Mouse (Mus musculus) gastrocnemius, postnatal 14 days (tissue): ENCODE measurements around the gene Rnf26. TPM values are rescaled to one million over a fixed set of nuclear protein-coding genes. Genes with fewer than 3 reads are reported as not detected.

Experiments
- DNase-seq: peaks from one replicate; pipeline ENCODE4 v3.0.0; 2021; ENCODE audit warnings: mixed read lengths
- intact Hi-C: fragments of 180-260 bp; cut with DNase I; formaldehyde crosslinking; loops from one replicate; pipeline ENCODE4 v1.15.1; 2025; ENCODE audit warnings: low total_unique reads
- total RNA-seq, 2 experiments: library from RNA; stranded (reverse); gene quantifications; 2 replicates each; pipeline ENCODE4 v1.2.3; 2021

Rnf26 gene
- total RNA-seq, 2 experiments from 2014 or later = 6.4 to 8.4 TPM

DNA sequence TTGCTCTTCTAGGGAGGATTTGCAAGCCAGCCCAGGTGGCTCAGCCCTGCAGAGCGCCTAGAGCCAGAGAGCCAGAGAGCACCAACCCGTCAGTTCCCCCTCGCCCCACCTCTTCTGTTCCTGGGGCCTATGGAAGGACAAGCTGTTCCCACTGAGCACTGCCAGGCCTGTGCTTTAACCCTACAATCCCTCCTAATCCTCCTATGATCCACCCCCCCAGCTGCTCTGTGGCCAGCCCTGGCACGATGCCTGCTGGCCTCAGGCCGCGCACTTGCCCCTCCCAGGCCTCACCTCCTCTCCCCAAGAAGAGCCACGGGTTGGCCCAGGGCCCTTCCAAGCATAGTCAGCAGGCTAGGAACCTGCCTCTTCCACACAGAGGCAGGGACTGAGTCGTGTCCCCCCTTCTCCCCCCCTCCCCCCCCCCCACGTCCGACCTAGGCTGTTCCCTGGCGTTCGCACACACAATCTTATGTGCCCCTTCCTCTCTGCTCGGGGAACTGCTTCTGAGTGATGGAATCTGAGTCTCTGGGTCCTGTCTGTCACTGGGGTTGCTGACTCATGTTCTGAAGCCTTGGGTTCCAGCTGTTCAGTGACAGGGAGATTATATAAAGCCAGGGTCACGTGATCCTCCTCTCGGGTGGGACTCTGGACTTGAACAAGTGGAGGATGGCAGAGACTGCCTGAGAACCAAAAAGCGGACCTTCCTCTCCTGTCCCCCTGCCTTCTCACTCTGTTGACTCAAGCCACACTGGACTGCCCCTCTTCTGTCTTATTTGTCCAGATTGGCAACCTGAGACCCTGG is 34.2 kb downstream of the Rnf26 start:
- intact Hi-C loops = no loop called here
- DNase-seq = peak; percentile 89

DNA sequence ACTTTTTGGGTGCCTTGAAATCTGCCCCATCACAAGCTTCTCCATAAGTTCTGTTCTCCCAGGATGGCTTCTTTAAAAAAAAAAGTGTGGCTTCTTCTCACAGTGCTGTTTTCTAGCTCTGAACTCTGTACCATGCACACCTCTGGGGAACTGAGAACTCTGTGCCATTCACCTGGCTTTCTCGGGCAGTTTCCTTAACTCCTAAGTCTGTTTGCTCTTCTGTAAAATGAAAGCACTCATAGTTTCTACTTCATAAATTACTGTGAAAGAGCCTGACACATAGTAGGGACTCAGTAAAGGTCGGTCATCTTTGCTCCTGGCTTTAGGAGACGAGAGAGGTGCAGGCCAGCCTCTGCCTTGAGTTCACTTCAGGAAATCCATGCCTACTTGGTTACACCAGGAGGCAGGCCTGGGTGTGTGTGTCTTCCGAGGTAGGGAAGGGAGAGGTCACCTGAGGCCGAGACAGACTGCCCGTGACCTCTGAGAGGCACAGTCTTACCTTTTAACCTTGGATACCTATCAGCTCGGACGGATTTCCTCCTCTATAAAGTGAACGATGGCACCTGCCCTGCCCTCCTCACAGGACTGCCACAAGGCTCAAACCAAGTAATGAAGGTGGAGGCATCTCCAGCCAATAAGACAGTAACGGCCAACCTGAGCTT is 35.0 kb downstream of the Rnf26 start:
- intact Hi-C loops = no loop called here
- no peak for DNase-seq

GRCm38 (mm10) chr9:44077266-44077910 is 35.9 kb downstream of the Rnf26 start:
- intact Hi-C loops = no loop called here
- DNase-seq = no peak

DNA sequence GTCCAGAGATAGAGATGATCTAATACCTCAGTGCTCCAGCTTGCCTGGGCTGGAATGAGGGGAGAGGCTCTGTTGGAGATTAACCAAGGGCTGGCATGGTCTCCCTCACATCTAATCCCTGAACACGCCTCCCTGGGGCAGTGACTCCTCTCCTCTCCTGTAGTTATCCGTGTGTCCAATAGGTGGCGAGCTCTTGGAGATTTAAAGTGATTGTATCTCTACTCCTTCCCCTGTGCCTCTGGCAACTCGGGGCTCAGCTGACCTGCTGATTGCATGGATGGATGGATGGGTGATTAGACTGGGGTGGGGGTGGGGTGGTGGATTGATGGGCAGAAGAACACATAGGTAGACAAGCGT is 36.6 kb downstream of the Rnf26 start:
- DNase-seq = peak; percentile 86
- intact Hi-C loops = no loop called here

- no peak for DNase-seq
- intact Hi-C loops = no loop called here
These were observed 37.1 kb downstream of the Rnf26 start for GRCm38 (mm10) chr9:44075996-44076763.

DNA sequence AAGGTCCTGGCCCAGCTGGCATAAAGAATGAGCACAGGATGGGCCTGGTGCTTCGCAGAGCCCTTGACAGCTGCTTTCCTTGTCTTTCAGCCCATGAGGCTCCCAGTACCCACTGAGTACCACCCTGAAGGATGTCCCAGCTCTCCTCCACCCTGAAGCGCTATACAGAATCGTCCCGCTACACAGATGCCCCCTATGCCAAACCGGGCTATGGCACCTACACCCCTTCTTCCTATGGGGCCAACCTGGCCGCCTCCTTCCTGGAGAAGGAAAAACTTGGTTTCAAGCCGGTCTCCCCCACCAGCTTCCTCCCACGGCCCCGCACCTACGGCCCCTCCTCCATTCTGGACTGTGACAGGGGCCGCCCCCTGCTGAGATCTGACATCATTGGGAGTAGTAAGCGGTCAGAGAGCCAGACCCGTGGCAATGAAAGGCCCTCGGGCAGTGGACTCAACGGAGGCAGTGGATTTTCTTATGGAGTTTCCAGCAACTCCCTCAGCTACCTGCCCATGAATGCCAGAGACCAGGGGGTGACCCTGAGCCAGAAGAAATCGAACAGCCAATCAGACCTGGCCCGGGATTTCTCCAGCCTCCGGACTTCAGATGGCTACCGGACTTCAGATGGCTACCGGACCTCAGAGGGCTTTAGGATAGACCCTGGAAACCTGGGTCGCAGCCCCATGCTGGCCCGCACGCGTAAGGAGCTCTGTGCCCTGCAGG is 37.9 kb downstream of the Rnf26 start:
- intact Hi-C loops = no loop called here
- no peak for DNase-seq

DNA sequence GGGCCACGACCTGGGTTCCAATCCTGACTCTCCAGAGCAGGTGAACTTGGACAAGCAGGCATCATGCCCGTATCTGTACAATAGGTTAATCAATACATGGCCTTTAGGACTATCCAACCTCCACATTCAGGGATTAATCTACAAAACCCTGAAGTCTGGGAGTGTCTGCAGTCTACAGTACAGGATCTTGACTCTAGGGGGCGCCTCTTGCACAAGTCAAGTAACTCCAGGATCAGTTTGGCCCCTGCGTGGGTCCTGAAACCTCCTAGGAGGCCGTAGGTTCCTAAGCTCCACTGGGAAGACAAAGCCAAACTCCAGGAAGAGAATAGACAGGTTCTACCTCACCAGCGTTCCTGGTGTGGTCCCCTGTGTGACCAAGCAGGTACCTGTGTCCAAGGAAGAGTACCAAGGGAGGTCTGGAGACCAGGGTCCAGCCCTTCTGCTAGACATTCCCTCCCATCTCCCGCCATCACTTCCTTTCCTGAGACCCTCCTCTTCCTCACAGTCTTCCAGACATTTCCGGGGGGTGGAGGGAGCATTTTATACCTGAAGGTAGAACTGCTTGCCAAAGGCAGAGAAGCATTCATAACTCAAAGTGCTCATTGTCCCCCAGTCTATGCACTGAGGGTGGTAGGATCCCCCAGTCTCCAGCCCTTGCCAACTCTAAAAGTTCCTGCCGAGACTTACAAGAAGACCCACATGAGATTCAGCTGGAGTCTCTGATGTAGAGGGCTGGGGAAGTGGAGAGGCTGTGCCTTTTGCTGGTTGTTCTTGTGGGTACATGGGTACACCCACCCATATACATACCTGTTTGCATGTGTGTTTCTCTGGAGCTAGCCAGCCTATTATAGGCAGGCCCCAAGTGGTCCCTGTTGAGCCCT is 38.7 kb downstream of the Rnf26 start:
- no peak for DNase-seq
- intact Hi-C loops = no loop called here

GRCm38 (mm10) chr9:44073115-44073514 is 40.2 kb downstream of the Rnf26 start:
- intact Hi-C loops = no loop called here
- DNase-seq = no peak

DNA sequence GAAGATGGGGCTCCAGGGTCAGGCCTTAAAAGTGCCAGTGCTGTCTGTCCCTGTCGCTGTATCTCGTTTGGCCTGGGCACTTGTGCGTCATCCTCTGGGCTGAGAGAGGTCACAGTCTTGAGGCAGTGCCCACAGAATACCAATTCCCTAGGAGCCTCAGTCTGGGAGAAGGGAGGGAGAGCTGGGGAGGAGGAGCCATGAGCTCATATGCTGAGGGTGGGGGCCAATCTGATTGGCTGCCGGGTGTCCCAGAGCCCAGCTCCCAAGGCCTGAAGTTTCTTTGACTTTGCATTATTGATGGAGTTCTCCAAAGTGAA is 40.8 kb downstream of the Rnf26 start:
- DNase-seq = peak; percentile 63
- intact Hi-C loops = no loop called here

GRCm38 (mm10) chr9:44071914-44072598 is 41.3 kb downstream of the Rnf26 start:
- intact Hi-C loops = no loop called here
- no peak for DNase-seq

GRCm38 (mm10) chr9:44070844-44071231 is 42.5 kb downstream of the Rnf26 start:
- intact Hi-C loops = no loop called here
- DNase-seq = no peak

- no peak for DNase-seq
- intact Hi-C loops = no loop called here
These were observed 43.0 kb downstream of the Rnf26 start for GRCm38 (mm10) chr9:44070113-44070843.

- no peak for DNase-seq
- intact Hi-C loops = no loop called here
These were observed 44.1 kb downstream of the Rnf26 start for GRCm38 (mm10) chr9:44069252-44069651.

DNA sequence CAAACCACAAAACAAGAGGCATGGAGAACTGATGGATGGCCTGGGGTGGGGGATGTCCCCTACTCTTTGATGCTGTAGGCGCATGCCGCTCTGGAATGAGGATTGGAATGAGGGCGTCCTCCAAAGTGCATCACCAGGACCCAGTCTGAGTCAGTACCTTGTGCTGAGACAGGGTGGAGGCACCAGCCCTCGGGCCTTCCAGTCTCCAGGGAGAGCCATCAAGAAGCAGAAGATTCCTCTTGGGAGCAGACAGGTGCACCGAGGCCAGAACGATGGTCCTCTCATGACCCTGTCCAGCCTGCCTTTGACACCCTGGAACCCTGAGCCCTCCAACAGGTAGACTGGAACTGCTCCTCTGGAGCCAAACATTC is 45.4 kb downstream of the Rnf26 start:
- intact Hi-C loops = no loop called here
- DNase-seq = no peak

GRCm38 (mm10) chr9:44067241-44067959 is 45.9 kb downstream of the Rnf26 start:
- intact Hi-C loops = no loop called here
- DNase-seq = no peak

DNA sequence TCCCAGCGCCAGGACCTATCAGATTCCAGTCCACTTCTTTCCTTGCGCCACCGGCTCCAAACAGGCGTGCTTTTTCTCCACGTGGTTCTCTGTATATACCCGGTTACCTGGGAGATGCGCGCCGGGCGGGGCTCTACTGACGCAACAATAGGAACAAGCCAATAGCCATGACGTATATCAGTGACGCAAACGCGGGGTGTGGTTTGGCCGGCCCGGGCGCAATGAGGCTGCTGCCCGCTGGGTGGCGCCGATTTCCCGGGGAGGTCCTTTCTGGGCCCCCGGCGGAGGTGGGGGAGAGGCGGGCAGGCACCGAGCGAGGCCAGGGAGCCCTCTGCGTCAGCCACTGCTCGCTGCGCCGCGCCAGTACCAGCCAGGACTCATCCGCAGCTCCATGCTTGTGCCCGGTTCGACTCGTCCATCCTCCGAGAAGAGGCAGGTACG is 46.5 kb downstream of the Rnf26 start, which contains the start of gene Usp2:
Gene Usp2, plus strand, starts transcription at position 237 of the 441 bp plus-strand sequence.
- DNase-seq = peak; percentile 98
- intact Hi-C loops = no loop called here

- intact Hi-C loops = no loop called here
- no peak for DNase-seq
These were observed 48.1 kb downstream of the Rnf26 start for GRCm38 (mm10) chr9:44065177-44065576.
